ENCODE assay signal across 8 mouse cellular contexts in the genomic region with DNA sequence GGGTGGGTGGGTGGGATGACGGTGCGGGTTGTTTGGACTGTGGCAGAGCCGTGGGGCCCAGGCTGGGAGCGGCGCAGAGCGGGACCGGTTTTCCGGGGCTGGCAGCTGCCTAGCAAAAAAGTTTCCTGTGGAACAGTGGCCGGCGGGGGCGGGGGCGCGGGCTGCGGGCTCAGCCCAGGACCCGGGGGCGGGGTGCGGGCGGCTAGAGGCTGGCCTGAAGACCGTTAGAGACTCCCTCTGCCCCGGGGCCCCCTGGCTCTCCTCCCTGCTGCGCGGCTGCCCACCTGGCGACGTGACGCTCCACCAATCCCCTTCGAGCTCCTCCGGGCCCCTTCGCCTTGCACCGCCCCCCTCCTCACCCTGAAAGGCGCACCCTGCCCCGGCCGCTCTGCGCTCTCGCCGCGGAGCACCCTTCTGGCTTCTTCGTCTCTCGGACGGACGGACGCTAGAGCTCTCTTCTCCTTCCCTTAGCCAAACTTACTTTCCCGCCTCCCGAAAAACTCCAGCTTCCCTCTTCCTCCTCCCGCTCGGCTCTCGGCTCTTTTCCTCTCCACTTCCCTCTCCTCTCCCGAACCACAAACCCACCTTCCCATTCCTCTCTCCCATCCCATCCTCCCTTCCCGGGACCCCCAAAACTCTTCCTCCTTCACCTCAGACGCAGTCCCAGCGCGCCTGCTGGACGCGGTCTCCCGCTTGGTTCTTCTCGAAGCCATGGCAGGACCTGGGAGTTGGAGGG. TPM values are rescaled to one million over a fixed set of nuclear protein-coding genes. Genes with fewer than 3 reads are reported as not detected.
DNase-seq lines count a peak whose midpoint lies in the region; ATAC-seq and TF ChIP-seq lines count a peak whose summit lies in the region.

Gene Nrk (plus strand): TSS at position 390 of the 736 bp plus-strand sequence.

- H3K36me3 ChIP-seq in heart, embryonic 13.5 days, result no peaks in the 10 kb centered on the region
- no peaks in the 10 kb centered on the region for H3K36me3 ChIP-seq in limb, embryonic 11.5 days (ENCODE audit: control insufficient read depth, insufficient read depth, low read length)
- no peaks in the 10 kb centered on the region for H3K36me3 ChIP-seq in midbrain, postnatal 0 days (ENCODE audit: insufficient read depth, low read length)

- H3K9ac ChIP-seq in heart, embryonic 13.5 days, result peak within 1 kb of the TSS; percentile 76
- H3K9ac ChIP-seq in limb, embryonic 11.5 days (ENCODE audit: low read length), result peak within 1 kb of the TSS; percentile 56
- H3K9ac ChIP-seq in midbrain, postnatal 0 days (replicated peaks; ENCODE audit: low read length, poor library complexity, severe bottlenecking), result no peak within 1 kb of the TSS

- H3K4me3 ChIP-seq in heart, embryonic 13.5 days, result peak within 1 kb of the TSS; percentile 58
- peak within 1 kb of the TSS; percentile 38 for H3K4me3 ChIP-seq in limb, embryonic 11.5 days (ENCODE audit: low read depth, low read length)
- peak within 1 kb of the TSS; percentile 35 for H3K4me3 ChIP-seq in midbrain, postnatal 0 days (ENCODE audit: low read depth, low read length)

- TF ChIP-seq CTCF in midbrain, postnatal 0 days (IDR thresholded peaks at IDR 0.05), result no peak

- peak; percentile 7 to 23 for DNase-seq in cerebellum, postnatal 10 days
- no peak for DNase-seq in cerebellum, adult 8-10 months
- peak; percentile 44 for DNase-seq in embryo, embryonic 11 days
- DNase-seq in limb, embryonic 11.5 days (ENCODE audit: low spot score), result peak; percentile 61
- no peak for DNase-seq in midbrain, postnatal 0 days (ENCODE audit: low spot score)
- DNase-seq in left cerebral cortex, postnatal 36 days (ENCODE audit: low spot score in 2 of 2), result no peak
- no peak for DNase-seq in left cerebral cortex, postnatal 4 days

- peak within 1 kb of the TSS; percentile 76 for H3K27ac ChIP-seq in heart, embryonic 13.5 days (replicated peaks)
- H3K27ac ChIP-seq in limb, embryonic 11.5 days (replicated peaks; ENCODE audit: low read depth, low read length), result no peak within 1 kb of the TSS
- no peak within 1 kb of the TSS for H3K27ac ChIP-seq in midbrain, postnatal 0 days (ENCODE audit: low read depth, low read length)

- ATAC-seq in heart, embryonic 13.5 days (ENCODE audit: extremely low read depth, insufficient number of reproducible peaks, low FRiP score, low TSS enrichment), result peak; percentile 58; the same call in 1 of the 2 replicates
- ATAC-seq in limb, embryonic 11.5 days (ENCODE audit: insufficient number of reproducible peaks, low FRiP score, low TSS enrichment, low read depth), result peak; percentile 90
- no peak for ATAC-seq in midbrain, postnatal 0 days (ENCODE audit: low FRiP score)

- intact Hi-C loops in left cerebral cortex, postnatal 36 days (cut with DNase I), result no loop called here
- intact Hi-C loops in left cerebral cortex, postnatal 4 days (cut with DNase I), result no loop called here

- 19% methylated on average over 36 of the region's 55 CpGs for WGBS in heart, embryonic 13.5 days
- 22% methylated on average over 36 of the region's 55 CpGs for WGBS in limb, embryonic 11.5 days
- WGBS in midbrain, postnatal 0 days, result 29% methylated on average over 33 of the region's 55 CpGs

- H3K27me3 ChIP-seq in heart, embryonic 13.5 days (replicated peaks), result no peaks in the 10 kb centered on the region
- 0 out of 2 replicates have a peak, but pooled peaks cover 2% of the 10 kb centered on the region for H3K27me3 ChIP-seq in limb, embryonic 11.5 days (ENCODE audit: control insufficient read depth, insufficient read depth, low read length)
- H3K27me3 ChIP-seq in midbrain, postnatal 0 days (ENCODE audit: insufficient read depth, low read length), result peaks cover 18% of the 10 kb centered on the region

- no peaks in the 10 kb centered on the region for H3K4me1 ChIP-seq in heart, embryonic 13.5 days
- no peaks in the 10 kb centered on the region for H3K4me1 ChIP-seq in limb, embryonic 11.5 days (ENCODE audit: control insufficient read depth, insufficient read depth, low read length)
- H3K4me1 ChIP-seq in midbrain, postnatal 0 days (ENCODE audit: insufficient read depth, low read length), result no peaks in the 10 kb centered on the region

- H3K4me2 ChIP-seq in heart, embryonic 13.5 days, result peak within 1 kb of the TSS; percentile 76
- H3K4me2 ChIP-seq in limb, embryonic 11.5 days (ENCODE audit: low read depth, severe bottlenecking), result peak within 1 kb of the TSS; percentile 54
- H3K4me2 ChIP-seq in midbrain, postnatal 0 days (ENCODE audit: low read depth, low read length, poor library complexity, severe bottlenecking), result peak within 1 kb of the TSS; percentile 71

- no peaks in the 10 kb centered on the region for H3K9me3 ChIP-seq in heart, embryonic 13.5 days
- H3K9me3 ChIP-seq in limb, embryonic 11.5 days (ENCODE audit: control insufficient read depth, low read length), result no peaks in the 10 kb centered on the region
- H3K9me3 ChIP-seq in midbrain, postnatal 0 days (ENCODE audit: low read length), result no peaks in the 10 kb centered on the region

RNA-seq across cellular contexts. Expression of gene Nrk, which starts in this region (rescaled TPM):
- 30.9 and 32.7 TPM in 2 replicates for polyA plus RNA-seq in heart, embryonic 13.5 days (2015; fragmentation: Nextera tagmentation; extraction: Ambion mirVana)
- 25.5 and 28.1 TPM in 2 replicates for polyA plus RNA-seq in limb, embryonic 11.5 days (2014; fragmentation: Nextera tagmentation; extraction: Ambion mirVana)
- total RNA-seq in midbrain, postnatal 0 days (2014; rRNA removed), result 0.49 and 0.90 TPM in 2 replicates
- 0.25 and 0.26 TPM in 2 replicates for polyA plus RNA-seq in midbrain, postnatal 0 days (2015; fragmentation: Nextera tagmentation; extraction: Ambion mirVana)
- total RNA-seq in left cerebral cortex, postnatal 36 days (2021), result under 1 TPM in 1 of 2 experiments, not detected in 1; 0.05 TPM
- under 1 TPM; 0.40 to 0.46 TPM for total RNA-seq in left cerebral cortex, postnatal 4 days (2021)

Comparison
In these comparisons a context has a peak if more than half of its experiments do, and no peak if none do; other contexts are left out.
1. RNA of gene Nrk (polyA plus RNA-seq): 30.9 to 32.7 TPM in heart, embryonic 13.5 days and 25.5 to 28.1 TPM in limb, embryonic 11.5 days; 0.25 to 0.26 TPM in midbrain, postnatal 0 days; every median in the first group is over 10 times any median in the second.
2. DNase-seq: peak in cerebellum, postnatal 10 days (2 of 2), embryo, embryonic 11 days (single experiment) and limb, embryonic 11.5 days (single experiment); none in cerebellum, adult 8-10 months (single experiment), midbrain, postnatal 0 days (single experiment), left cerebral cortex, postnatal 36 days (0 of 2) and left cerebral cortex, postnatal 4 days (single experiment).
3. Peak in every context shown above with its lines, with median percentiles within 50 percentile points of each other: H3K4me2 ChIP-seq and H3K4me3 ChIP-seq.